Mouse (Mus musculus) brain, embryonic 18.5 days (tissue): ENCODE measurements at regions not wholly inside any gene's neighbourhood (a gene's known extent, or its start where the extent isn't known, plus 50 kb on each side); places are given as distances from the start of the nearest gene placed in this dataset.
A peak's percentile ranks its signal among the peaks of the same experiment; 100 is the strongest.

Source experiments
- DNase-seq: peaks from one replicate; pipeline ENCODE4 v3.0.0-alpha.2; 2012; ENCODE audit warnings: low read depth, low spot score

DNA sequence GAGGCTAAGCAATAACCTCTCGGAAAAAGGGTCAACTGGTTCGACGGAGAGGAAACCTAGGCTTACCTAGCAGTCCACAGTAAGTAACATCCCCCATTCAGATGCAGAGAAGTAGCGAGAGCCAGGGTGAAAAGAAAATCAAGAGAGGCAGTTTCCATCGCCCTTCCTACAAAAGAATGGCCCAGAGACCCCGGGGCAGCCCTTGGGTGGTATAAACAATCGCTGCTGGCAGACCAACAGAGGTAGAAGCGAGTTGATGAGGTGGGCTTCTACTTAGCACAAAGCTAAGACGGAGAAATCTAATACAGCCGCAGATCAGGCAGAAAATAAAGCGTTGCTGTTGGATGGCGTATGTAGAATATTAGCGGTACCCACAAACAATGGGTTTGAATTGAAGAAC is 57.8 kb upstream of the Arl15 start:
- DNase-seq: no peak

- DNase-seq: no peak
Measured at GRCm38 (mm10) chr13:113735611-113736285, 58.6 kb upstream of the Arl15 start.

DNA sequence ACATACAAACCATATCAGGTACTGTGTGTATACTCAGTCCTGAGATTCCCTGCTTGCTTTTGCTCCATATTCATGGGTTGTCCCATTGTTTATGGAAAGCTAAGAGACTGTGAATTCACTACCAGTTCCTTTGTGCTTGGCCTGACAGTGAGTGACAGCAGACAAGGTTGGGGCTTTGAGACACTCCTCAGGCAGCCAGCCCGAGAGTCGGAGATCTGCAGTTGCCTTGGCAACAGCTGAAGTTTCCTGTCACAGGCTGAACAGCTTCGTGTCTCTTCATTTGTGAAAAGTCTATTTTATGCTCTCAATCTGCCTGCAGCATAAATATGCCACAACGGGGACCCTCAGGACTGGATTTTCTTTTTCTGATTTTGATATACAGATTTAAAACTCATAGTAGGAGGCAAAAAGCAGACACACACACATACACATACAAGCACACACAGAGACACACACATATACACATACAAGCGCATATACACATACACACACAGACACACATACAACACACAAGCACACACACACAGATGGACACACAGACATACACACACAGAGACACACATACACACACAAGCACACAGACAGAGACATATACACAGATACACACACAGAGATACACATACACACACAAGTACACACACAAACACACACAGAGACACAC is 60.0 kb upstream of the Arl15 start:
- peak; percentile 85 for DNase-seq

DNA sequence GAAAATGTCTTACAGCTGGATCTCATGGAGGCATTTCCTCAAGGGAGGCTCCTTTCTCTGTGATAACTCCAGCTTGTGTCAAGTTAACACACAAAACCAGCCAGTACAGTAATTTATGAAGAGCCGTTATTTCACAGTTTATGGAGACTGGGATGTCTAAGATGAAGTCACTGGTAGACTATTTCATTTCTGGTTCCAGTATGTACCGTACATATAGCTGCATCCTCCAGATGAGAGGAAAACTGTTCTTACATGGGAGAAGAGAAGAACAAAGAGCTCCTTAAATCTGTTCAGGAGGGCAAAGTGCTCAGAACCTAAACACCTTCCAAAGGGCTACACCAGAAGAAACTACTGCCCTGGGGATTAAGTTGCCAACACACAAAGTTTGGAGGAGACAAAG is 60.6 kb upstream of the Arl15 start:
- no peak for DNase-seq

DNA sequence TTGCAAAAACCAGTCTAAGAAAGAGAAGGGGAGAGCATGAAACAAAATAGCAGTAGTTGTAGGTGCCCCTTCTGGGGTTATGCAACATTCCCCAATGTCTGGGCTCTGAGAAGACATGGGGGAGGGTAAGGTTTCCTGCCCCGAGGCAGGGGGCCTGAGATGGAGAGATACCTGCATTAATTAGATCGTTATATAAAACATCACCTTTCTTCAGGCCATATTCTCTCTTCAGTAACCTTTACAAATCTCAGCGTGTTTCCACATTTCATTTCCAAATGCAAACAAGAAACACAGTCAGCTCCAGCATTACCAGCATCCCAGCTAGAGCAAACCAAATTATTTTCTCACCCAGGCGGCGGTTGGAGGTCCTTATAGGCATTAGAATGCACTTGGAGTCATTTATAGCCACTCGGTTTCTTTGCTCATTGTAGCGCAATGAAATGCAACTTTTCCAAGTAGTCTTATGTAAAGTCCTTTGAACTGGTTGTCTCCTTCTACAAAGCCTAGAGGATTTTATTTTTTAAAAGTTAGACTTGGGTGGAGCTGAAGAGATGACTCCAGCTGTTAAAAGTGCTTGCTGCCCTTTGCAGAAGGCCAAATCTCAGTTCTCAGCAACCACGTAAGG is 63.4 kb upstream of the Arl15 start:
- DNase-seq: no peak

DNA sequence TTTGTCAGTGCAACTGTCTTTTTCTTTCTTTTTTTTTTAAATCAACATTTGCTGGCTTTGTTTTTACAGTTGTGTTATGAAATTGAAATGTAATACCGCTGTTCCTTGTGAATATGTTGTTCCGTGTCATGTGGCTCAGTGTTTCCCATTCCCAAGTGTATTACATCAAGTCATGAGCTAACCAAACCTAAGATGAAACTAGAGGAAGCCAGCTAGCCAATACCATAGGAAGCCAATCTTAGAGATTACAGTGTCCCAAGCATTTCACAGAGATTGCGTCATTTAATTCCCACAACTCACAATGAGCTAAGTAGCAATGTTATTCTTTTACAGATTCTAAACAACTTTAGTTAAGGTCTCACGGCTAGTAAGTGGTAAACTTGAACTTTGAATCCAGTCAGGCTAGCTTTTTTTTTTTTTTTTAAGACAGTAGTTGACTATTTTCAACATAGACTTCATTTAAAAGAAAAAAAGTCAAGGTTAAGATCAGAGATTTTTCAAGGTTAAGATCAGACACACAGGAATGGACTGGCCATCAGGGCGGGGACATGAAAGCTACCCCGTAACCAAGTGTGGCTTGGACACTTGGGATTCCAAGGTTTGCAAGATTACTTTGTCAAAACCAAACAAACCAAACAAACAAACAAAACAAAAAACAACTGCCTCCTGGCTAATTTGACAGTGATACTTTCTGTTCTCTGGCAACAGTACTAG is 64.1 kb upstream of the Arl15 start:
- no peak for DNase-seq

DNA sequence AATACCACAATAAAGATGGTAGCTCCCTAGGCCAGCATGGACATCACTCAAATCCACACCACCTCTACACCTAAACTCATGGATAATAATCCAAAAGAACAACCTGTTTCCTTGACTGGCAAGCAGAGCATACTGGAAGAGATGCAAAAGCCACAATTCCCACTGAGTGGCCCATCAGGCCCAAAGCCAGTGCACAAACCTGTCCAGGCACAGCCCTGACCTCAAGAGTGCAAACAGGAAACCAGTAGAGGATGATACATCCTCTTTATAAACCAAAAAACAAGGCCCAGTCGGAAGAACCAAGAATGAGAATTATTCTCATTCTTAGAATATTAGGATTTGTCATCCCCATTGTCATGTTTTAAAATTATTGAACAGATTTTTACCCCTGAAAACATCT is 64.7 kb upstream of the Arl15 start:
- DNase-seq: no peak

DNA sequence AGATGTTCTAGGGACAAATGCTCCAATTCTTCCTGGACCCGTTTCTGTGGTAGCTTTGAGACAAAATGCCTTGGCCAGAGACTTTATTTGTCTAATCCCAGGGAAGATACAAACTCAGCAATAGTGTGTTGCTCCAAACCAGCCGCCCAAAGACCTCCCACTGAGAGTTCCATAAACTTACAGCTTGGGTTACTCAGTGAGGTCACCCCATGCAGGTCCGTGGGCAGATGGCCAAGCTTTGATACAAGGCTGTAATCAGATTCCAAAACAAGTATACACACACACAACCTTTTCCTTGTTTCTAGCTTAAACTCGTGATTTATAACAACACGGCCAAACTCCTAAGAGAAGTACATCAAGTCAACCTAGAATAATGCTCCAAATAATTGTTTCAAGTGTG is 64.6 kb upstream of the Hspb3 start:
- no peak for DNase-seq

- DNase-seq: no peak
Measured at GRCm38 (mm10) chr13:113724881-113725837, 61.7 kb upstream of the Hspb3 start.

- DNase-seq: no peak
Measured at GRCm38 (mm10) chr13:113715231-113715630, 51.8 kb upstream of the Hspb3 start.

- no peak for DNase-seq
Measured at GRCm38 (mm10) chr13:113713844-113714243, 50.4 kb upstream of the Hspb3 start.
